Mouse (Mus musculus): Measurements from ENCODE around the gene Gm428.
"Not testable (repeated sequence)": the region's sequence is repeated elsewhere in the genome, so short reads cannot be mapped to it uniquely, and the experiment has no call there.

Gm428 gene

GRCm38 (mm10) chr4:73683216-73683615 is at the start of gene Gm428:
Gm428 (plus strand) TSS chr4:73683516.
- DNase-seq = not testable (repeated sequence)

DNA sequence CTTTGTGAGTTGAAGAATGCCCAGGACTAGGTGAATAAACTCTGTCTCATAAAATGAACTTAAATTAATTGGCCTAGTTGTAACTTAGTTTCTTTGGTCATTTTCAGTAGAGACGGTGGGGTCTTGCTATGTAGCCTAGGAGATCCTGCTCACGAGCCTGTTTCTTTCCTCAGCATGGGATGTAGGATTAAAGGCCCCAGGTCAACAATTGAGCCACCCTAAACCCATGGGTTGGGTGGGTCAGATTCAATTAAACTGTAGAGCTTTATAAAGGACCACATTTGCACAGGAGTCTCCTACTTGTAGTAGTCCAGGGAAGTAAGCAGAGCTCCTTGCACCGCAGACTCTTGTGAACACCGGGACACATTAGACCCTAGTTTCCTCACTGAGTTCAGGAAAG is 45.5 kb upstream of the Gm428 start, which contains the start of gene Gm11236:
Gene Gm11236 (plus strand): TSS at position 301 of the 400 bp plus-strand sequence.
- not testable (repeated sequence) for DNase-seq

DNA sequence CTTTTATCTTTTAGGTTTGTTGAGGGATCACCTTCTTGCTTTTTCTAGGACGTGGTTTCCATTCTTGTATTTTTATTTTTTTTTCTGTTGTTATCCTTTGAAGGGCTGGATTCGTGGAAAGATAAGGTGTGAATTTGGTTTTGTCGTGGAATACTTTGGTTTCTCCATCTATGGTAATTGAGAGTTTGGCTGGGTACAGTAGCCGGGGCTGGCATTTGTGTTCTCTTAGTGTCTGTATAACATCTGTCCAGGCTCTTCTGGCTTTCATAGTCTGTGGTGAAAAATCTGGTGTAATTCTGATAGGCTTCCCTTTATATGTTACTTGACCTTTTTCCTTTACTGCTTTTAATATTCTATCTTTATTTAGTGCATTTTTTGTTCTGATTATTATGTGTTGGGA is 21.5 kb upstream of the Gm428 start:
- DNase-seq = not testable (repeated sequence)

GRCm38 (mm10) chr4:73668054-73668453 is 15.3 kb upstream of the Gm428 start, which contains the start of gene Gm11239:
Gm11239 (plus strand) TSS chr4:73668354.
- DNase-seq = not testable (repeated sequence)

- DNase-seq = no peak
These were observed 35.4 kb downstream of the Gm428 start for GRCm38 (mm10) chr4:73718761-73719160.

DNA sequence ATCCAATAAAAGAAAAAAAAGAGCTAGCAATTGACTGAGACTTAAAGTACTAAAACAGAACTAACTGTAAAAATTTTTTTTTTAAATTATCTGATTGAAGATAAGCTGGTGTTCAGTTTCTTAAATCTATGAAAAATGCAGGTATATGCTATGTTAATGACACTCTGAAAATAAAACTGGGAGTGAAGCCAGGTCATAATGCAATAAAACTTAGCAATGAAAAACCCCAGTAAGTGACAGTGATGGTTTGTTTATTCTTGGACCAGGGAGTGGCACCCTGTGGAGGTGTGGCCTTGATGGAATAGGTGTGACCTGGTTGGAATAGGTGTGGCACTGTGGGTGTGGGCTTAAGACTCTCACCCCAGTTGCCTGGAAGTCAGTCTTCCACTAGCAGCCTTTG is 36.5 kb downstream of the Gm428 start:
- DNase-seq = no peak
